Mouse (Mus musculus) adrenal gland, adult 8-10 months (tissue): ENCODE data around the gene Rpl11. TPM values are rescaled to one million over a fixed set of nuclear protein-coding genes. Genes with fewer than 3 reads are reported as not detected.

ENCODE experiments used
- total RNA-seq, 4 experiments: library from RNA; stranded (reverse); gene quantifications; 2 replicates each; pipeline ENCODE4 v1.2.4; 2022

Gene Rpl11
- total RNA-seq, 4 experiments from 2014 or later: 326 to 545 (median 424) TPM

Other genes starting within 250 kb of the Rpl11 start
- 100 to 1,000 TPM in 2 of 4 experiments, 10 to 100 TPM in 2; 93.3 to 127 (median 104) TPM for gene Srsf10, start 197.7 kb downstream of the Rpl11 start, total RNA-seq
- 100 to 1,000 TPM; 106 to 163 (median 148) TPM for gene Pnrc2, start 179.6 kb downstream of the Rpl11 start, total RNA-seq
- 1 to 10 TPM; 2.2 to 3.6 (median 2.8) TPM for gene Cnr2, start 158.0 kb downstream of the Rpl11 start, total RNA-seq
- 100 to 1,000 TPM in 3 of 4 experiments, 10 to 100 TPM in 1; 83.5 to 119 (median 106) TPM for gene Fuca1, start 132.7 kb downstream of the Rpl11 start, total RNA-seq
- 10 to 100 TPM; 51.7 to 68.6 (median 62.8) TPM for gene Hmgcl, start 107.0 kb downstream of the Rpl11 start, total RNA-seq
- gene Gale, start 89.7 kb downstream of the Rpl11 start, total RNA-seq: 10 to 100 TPM; 12.5 to 23.3 (median 22.5) TPM
- 10 to 100 TPM; 79.7 to 84.5 (median 81.6) TPM for gene Lypla2, start 80.8 kb downstream of the Rpl11 start, total RNA-seq
- 10 to 100 TPM; 31.8 to 51.8 (median 40.4) TPM for gene Pithd1, start 66.2 kb downstream of the Rpl11 start, total RNA-seq
- gene Eloa, start 31.7 kb downstream of the Rpl11 start, total RNA-seq: 10 to 100 TPM; 38.6 to 44.8 (median 43.9) TPM
- 10 to 100 TPM; 58.3 to 76.8 (median 73.8) TPM for gene Id3, start 90.1 kb upstream of the Rpl11 start, total RNA-seq
- gene E2f2, start 119.0 kb upstream of the Rpl11 start, total RNA-seq: 1 to 10 TPM; 2.6 to 3.6 (median 2.7) TPM
- gene Asap3, start 152.9 kb upstream of the Rpl11 start, total RNA-seq: 1 to 10 TPM; 2.5 to 4.9 (median 3.6) TPM
- gene Tcea3, start 194.3 kb upstream of the Rpl11 start, total RNA-seq: 1 to 10 TPM; 1.7 to 2.2 (median 1.9) TPM
- 10 to 100 TPM; 16.2 to 20.8 (median 18.1) TPM for gene Zfp46, start 231.3 kb upstream of the Rpl11 start, total RNA-seq